Mouse (Mus musculus) C2C12 (cell line): Measurements from ENCODE around the gene Abcc4. TPM values are rescaled to one million over a fixed set of nuclear protein-coding genes. Genes with fewer than 3 reads are reported as not detected.
A peak's percentile ranks its signal among the peaks of the same experiment; 100 is the strongest.

Experiments used
- H3K27me3 ChIP-seq: one replicate; pipeline ENCODE4 v1.6.1; 2011; ENCODE audit not compliant: control insufficient read depth, insufficient read depth, insufficient read length
- H3K36me3 ChIP-seq: one replicate; pipeline ENCODE4 v1.6.1; 2011; ENCODE audit not compliant: control insufficient read depth, insufficient read depth
- H3K4me3 ChIP-seq: one replicate; pipeline ENCODE4 v1.5.1; 2011; ENCODE audit warnings: mild to moderate bottlenecking, control low read depth; ENCODE audit not compliant: poor library complexity, insufficient read depth, severe bottlenecking
- H3K79me2 ChIP-seq: one replicate; pipeline ENCODE4 v1.6.1; 2011; ENCODE audit not compliant: control insufficient read depth, insufficient read depth
- H3K79me3 ChIP-seq: one replicate; pipeline ENCODE4 v1.6.1; 2011; ENCODE audit warnings: low read depth, control low read depth
- H3ac ChIP-seq: one replicate; pipeline ENCODE3; 2011; ENCODE audit warnings: low read depth; ENCODE audit not compliant: control insufficient read depth, insufficient read length
- CEBPB ChIP-seq: IDR thresholded peaks from one replicate; pipeline ENCODE4 v1.6.1; 2011; ENCODE audit warnings: low read depth, mild to moderate bottlenecking, control low read depth, moderate library complexity
- CTCF ChIP-seq: IDR thresholded peaks from one replicate; pipeline ENCODE4 v1.5.1; 2011; ENCODE audit not compliant: control insufficient read depth, insufficient read depth, insufficient read length
- FOSL1 ChIP-seq: IDR thresholded peaks from one replicate; pipeline ENCODE4 v1.8.0; 2011; ENCODE audit warnings: mild to moderate bottlenecking, low read length; ENCODE audit not compliant: poor library complexity, insufficient read depth, severe bottlenecking
- MAX ChIP-seq: IDR thresholded peaks from one replicate; pipeline ENCODE4 v1.6.1; 2011; ENCODE audit warnings: mild to moderate bottlenecking, control low read depth
- MYOD1 ChIP-seq: IDR thresholded peaks from one replicate; pipeline ENCODE4 v1.6.1; 2011; ENCODE audit warnings: low read depth; ENCODE audit not compliant: control insufficient read depth, insufficient read length
- MYOG ChIP-seq: IDR thresholded peaks from one replicate; pipeline ENCODE4 v1.6.1; 2011; ENCODE audit not compliant: control insufficient read depth, insufficient read length; ENCODE audit errors: extremely low read depth
- USF1 ChIP-seq: IDR thresholded peaks from one replicate; pipeline ENCODE4 v1.6.1; 2011; ENCODE audit warnings: low read depth, mild to moderate bottlenecking, control low read depth, moderate library complexity
- polyA plus RNA-seq: library from polyadenylated mRNA; unstranded; fragments of >200 nt; fragmentation: generic; extraction: Trizol; gene quantifications from one replicate; pipeline ENCODE4 v1.2.1, GENCODE M21; 2012; ENCODE audit warnings: missing spikeins

The Abcc4 gene
- polyA plus RNA-seq, 1 experiment: 9.0 TPM

DNA sequence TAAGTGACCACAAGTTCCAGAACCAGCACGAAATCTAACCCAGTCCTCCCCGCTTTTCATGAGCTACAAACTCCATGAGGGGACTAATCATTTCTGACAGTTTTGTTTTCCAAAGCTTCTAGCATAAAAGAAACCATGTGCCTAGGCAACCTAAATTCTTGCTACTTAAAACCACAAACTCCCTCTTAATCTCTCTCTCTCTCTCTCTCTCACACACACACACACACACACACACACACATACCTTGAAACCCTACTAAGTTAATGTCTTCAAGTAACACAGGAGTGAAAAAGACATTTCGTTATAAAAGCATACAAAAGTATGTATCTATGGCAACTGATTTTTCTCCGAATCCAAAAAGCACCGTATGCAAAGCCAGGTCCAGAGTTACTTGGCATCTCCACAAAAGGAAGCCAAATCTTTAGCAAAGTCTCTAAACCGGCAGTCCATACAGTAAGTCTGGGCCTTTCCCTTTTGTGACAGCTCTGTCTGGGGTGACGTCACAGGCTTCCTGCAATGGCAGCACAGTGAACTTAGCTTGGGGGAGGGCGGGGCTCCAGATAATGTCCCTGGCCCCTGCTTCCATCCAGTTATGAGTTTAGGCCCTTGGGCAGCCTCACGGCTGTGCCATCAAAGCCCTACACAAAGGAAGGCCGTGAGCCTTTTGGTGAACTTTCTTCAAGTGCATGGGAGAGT, 23.5 kb downstream of the Abcc4 start:
- Histone ChIP-seq H3K4me3 (no peak overlapping the region), H3K79me3 (peaks cover 32% of the 10 kb centered on the region), H3K79me2 (peaks cover 53% of the 10 kb centered on the region), H3K36me3 (no peaks in the 10 kb centered on the region), H3ac (no peak overlapping the region), H3K27me3 (no peaks in the 10 kb centered on the region)
- TF ChIP-seq CEBPB (no peak), FOSL1 (no peak), USF1 (no peak), MAX (no peak), MYOG (no peak), CTCF (no peak), MYOD1 (no peak)

DNA sequence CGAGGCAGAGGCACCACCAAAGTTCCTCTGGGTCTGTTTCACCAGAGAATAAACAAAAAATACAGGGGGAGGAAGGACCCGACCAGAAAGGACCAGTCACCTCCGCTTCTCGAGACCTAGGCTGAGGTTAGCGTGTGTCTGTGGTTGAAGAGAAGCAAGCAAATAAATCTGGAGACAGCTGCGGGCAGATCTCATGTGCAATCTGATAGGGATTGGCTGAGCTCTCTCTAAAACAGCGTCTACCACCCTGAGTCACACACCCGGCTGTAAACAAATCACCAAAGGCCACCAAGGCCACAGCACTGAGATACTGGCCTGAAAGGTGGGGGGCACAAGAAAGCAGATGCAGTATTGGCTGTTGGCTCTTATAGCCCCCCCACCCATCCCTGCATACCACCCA, 24.9 kb downstream of the Abcc4 start:
- peak; percentile 86 for TF ChIP-seq MYOD1
- no peak for TF ChIP-seq USF1
- Histone ChIP-seq H3ac (peak overlapping the region; percentile 27), H3K4me3 (no peak overlapping the region), H3K79me3 (peaks cover 33% of the 10 kb centered on the region), H3K36me3 (no peaks in the 10 kb centered on the region), H3K79me2 (peaks cover 58% of the 10 kb centered on the region), H3K27me3 (no peaks in the 10 kb centered on the region)

DNA sequence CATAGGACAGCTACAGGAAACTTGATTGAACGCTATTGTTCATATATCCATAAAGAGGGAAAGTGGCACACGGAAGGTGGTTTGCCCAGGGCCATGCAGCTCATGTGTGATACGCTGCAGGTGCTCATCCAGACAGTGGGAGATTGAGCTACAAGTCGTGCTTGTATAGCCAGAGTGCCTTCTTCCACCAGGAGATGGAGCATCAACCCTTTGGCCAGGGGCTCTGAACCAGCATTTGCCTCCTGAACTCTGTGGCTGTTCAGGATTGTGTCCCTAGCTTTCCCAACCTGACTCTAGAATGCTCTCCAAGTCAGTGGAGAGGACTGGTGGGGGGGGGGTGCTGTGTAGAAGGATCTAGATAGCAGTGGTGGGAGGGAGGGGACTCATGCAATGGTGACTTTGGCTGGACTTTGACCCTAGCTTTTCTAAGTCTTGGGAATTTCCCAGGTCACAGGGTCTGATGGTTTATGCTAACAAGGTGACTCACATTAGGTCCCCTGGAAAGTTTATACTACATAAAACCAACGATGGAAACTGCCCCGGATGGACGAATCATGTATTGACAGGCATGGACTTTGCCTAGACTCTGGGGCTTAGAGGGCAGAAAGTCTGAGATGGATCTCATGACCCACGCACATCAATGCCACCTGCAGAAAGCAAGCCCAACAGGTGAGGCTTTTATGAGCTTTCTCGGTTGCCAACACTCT, 27.6 kb downstream of the Abcc4 start:
- no peaks in the 10 kb centered on the region for H3K27me3 ChIP-seq
- H3K79me2 ChIP-seq: peaks cover 80% of the 10 kb centered on the region
- TF ChIP-seq FOSL1 (no peak), USF1 (no peak), CEBPB (no peak), CTCF (no peak), MYOD1 (no peak), MYOG (no peak), MAX (no peak)
- no peak overlapping the region for H3ac ChIP-seq
- peaks cover 33% of the 10 kb centered on the region for H3K79me3 ChIP-seq
- no peaks in the 10 kb centered on the region for H3K36me3 ChIP-seq
- no peak overlapping the region for H3K4me3 ChIP-seq

DNA sequence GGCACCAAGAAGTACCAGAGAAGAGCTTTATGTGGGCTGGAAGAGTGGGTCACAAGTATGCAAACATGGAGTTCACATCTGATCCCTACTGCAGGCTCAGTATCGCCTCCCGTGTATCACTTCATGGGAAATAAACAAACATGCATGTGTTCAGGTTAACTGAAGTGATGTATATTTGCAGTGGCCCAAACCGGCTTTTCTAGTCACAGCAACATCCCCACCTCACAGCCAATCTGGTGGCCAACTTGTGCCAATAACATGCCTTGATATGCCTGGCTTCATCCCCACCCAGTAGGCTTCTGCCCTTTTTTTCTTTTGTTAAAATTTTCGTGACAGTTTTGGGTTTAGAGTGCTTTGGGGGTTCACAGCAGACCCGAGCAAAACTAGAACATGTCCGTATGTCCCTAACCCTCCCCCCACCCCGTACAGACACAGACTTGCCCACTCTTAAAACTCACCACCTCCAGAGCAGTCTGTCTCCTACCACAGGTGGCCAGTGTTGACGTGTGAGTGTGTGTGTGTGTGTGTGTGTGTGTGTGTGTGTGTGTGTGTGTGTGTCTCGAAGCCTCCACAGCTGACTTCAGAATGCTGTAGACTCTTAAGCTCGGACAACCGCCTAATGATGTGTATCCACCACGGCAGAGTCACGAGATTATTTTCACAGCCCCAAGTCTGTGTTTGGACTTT, 29.6 kb downstream of the Abcc4 start:
- Histone ChIP-seq H3K4me3 (no peak overlapping the region), H3ac (no peak overlapping the region), H3K27me3 (no peaks in the 10 kb centered on the region), H3K79me3 (peaks cover 27% of the 10 kb centered on the region), H3K79me2 (peaks cover 92% of the 10 kb centered on the region), H3K36me3 (no peaks in the 10 kb centered on the region)
- no peak for TF ChIP-seq MYOD1
- TF ChIP-seq USF1: no peak
- no peak for TF ChIP-seq CTCF
- no peak for TF ChIP-seq MAX
- TF ChIP-seq CEBPB: no peak
- TF ChIP-seq MYOG: no peak
- TF ChIP-seq FOSL1: no peak

DNA sequence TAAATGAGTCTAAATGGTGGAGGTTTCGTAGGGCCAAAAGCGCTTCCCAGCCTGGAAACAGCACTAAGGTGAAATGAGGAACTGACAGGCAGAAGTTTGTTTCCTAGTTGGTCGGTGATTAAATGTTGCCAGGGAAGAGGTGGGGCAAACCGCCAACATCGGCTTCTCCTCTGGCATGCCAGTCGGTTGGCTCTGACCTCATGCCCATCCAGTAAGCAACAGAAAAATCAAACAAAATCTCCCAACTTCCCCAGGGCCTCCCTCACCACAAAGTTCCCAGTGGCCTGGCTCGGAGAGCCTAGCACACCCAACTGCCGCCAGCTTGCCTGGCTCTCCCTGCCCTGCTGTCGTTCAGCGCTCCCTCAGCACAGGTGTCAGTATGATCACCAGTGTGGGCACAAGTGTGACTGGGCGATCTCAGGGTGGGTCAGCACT, 31.3 kb downstream of the Abcc4 start:
- peaks cover 93% of the 10 kb centered on the region for H3K79me2 ChIP-seq
- TF ChIP-seq MYOD1 (peak; percentile 47), CTCF (no peak), MYOG (no peak), USF1 (no peak), MAX (no peak), FOSL1 (no peak), CEBPB (no peak)
- H3K36me3 ChIP-seq: no peaks in the 10 kb centered on the region
- H3K4me3 ChIP-seq: no peak overlapping the region
- H3K27me3 ChIP-seq: no peaks in the 10 kb centered on the region
- H3K79me3 ChIP-seq: peaks cover 23% of the 10 kb centered on the region
- H3ac ChIP-seq: no peak overlapping the region
